8 mouse cellular contexts compared by ENCODE assay signal in the genomic region with DNA sequence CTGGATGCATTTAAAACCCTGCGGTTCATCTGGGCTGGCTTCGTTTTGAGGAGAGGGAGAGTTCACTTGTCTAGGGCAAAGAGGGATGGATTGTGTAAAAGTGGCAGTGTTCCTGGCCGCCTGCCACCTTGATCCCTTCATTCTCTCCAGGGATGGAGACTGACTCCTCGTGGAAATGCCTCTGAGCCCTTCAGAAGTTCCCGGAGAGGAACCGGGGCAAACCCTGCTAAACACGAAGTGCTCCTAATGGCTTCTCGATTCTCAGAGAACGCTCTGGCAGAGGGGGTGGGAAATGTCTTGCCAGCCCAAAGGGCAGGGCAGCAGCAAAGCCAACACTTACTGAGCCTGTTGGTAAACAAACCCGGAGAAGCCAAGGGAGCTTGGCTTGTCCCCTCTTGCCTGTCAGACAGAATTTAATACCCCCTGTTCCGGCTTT.
DNase-seq lines count a peak whose midpoint lies in the region; ATAC-seq lines count a peak whose summit lies in the region.
"Had no signal": no experiment of that assay in that cellular context is flagged by ENCODE, and none has a peak within 500 bp of the region (broad histone marks: within the 10 kb centered on the region; RNA-seq: fewer than 3 reads in every experiment).

No protein-coding gene starts in this region.

- no peak overlapping the region for H3K4me3 ChIP-seq in embryonic facial prominence, embryonic 13.5 days
- H3K4me3 ChIP-seq in kidney, embryonic 15.5 days (replicated peaks): no peak overlapping the region
- no peak overlapping the region for H3K4me3 ChIP-seq in midbrain, embryonic 14.5 days (replicated peaks; ENCODE audit: low read depth, low read length)
- H3K4me3 ChIP-seq: lung, embryonic 15.5 days had no signal

- peak; percentile 39 for DNase-seq in layer of hippocampus, adult 11-12 months (ENCODE audit: low spot score)
- DNase-seq in layer of hippocampus, adult 9-11 months: no peak
- peak; percentile 58 for DNase-seq in midbrain, embryonic 14.5 days
- no peak for DNase-seq in frontal cortex, postnatal 10 days (ENCODE audit: low spot score in 2 of 2)
- no peak for DNase-seq in layer of hippocampus, adult 18-20 months (ENCODE audit: low spot score in 2 of 2)

- peaks cover 43% of the 10 kb centered on the region for H3K4me1 ChIP-seq in embryonic facial prominence, embryonic 13.5 days
- H3K4me1 ChIP-seq in kidney, embryonic 15.5 days: peaks cover 35% of the 10 kb centered on the region
- H3K4me1 ChIP-seq in midbrain, embryonic 14.5 days (ENCODE audit: control insufficient read depth, insufficient read depth, low read length): 0 out of 2 replicates have a peak, but pooled peaks cover 7% of the 10 kb centered on the region

- peak overlapping the region; percentile 44; the same call in 1 of the 2 replicates for H3K9ac ChIP-seq in embryonic facial prominence, embryonic 13.5 days
- H3K9ac ChIP-seq in kidney, embryonic 15.5 days: 0 out of 2 replicates have a peak overlapping the region, but pooled peaks have one; percentile 21
- no peak overlapping the region for H3K9ac ChIP-seq in midbrain, embryonic 14.5 days (replicated peaks; ENCODE audit: low read length)
- H3K9ac ChIP-seq: lung, embryonic 15.5 days had no signal

- no peaks in the 10 kb centered on the region for H3K36me3 ChIP-seq in embryonic facial prominence, embryonic 13.5 days
- H3K36me3 ChIP-seq in kidney, embryonic 15.5 days: no peaks in the 10 kb centered on the region
- no peaks in the 10 kb centered on the region for H3K36me3 ChIP-seq in midbrain, embryonic 14.5 days (ENCODE audit: control insufficient read depth, insufficient read depth, low read length)
- H3K36me3 ChIP-seq: lung, embryonic 15.5 days had no signal

- no peaks in the 10 kb centered on the region for H3K9me3 ChIP-seq in embryonic facial prominence, embryonic 13.5 days
- no peaks in the 10 kb centered on the region for H3K9me3 ChIP-seq in kidney, embryonic 15.5 days (replicated peaks)
- H3K9me3 ChIP-seq in midbrain, embryonic 14.5 days (ENCODE audit: control insufficient read depth, low read length): no peaks in the 10 kb centered on the region
- H3K9me3 ChIP-seq: lung, embryonic 15.5 days had no signal

- ATAC-seq in embryonic facial prominence, embryonic 13.5 days (ENCODE audit: insufficient number of reproducible peaks, insufficient read depth, low FRiP score, low TSS enrichment, low read depth): no peak
- no peak for ATAC-seq in kidney, embryonic 15.5 days (replicated peaks; ENCODE audit: low FRiP score)
- ATAC-seq in midbrain, embryonic 14.5 days (ENCODE audit: low FRiP score, low TSS enrichment): no peak

- peak overlapping the region; percentile 52 for H3K27ac ChIP-seq in embryonic facial prominence, embryonic 13.5 days
- H3K27ac ChIP-seq in kidney, embryonic 15.5 days: no peak overlapping the region
- H3K27ac ChIP-seq in midbrain, embryonic 14.5 days (replicated peaks; ENCODE audit: low read depth, low read length): no peak overlapping the region
- H3K27ac ChIP-seq: lung, embryonic 15.5 days had no signal

- 10% methylated on average over 11 of the region's 11 CpGs for WGBS in embryonic facial prominence, embryonic 13.5 days
- 14% methylated on average over 11 of the region's 11 CpGs for WGBS in kidney, embryonic 15.5 days
- WGBS in midbrain, embryonic 14.5 days: 46% methylated on average over 11 of the region's 11 CpGs

- no peaks in the 10 kb centered on the region for H3K27me3 ChIP-seq in embryonic facial prominence, embryonic 13.5 days
- H3K27me3 ChIP-seq in kidney, embryonic 15.5 days: no peaks in the 10 kb centered on the region
- H3K27me3 ChIP-seq in midbrain, embryonic 14.5 days (ENCODE audit: control insufficient read depth, insufficient read depth, low read length): no peaks in the 10 kb centered on the region
- H3K27me3 ChIP-seq: lung, embryonic 15.5 days had no signal

- H3K4me2 ChIP-seq in embryonic facial prominence, embryonic 13.5 days: peak overlapping the region; percentile 19; the same call in 1 of the 2 replicates
- H3K4me2 ChIP-seq in kidney, embryonic 15.5 days: no peak overlapping the region
- no peak overlapping the region for H3K4me2 ChIP-seq in midbrain, embryonic 14.5 days (ENCODE audit: low read length)
- H3K4me2 ChIP-seq: lung, embryonic 15.5 days had no signal

Comparison
In these comparisons a context has a peak if more than half of its experiments do, and no peak if none do; other contexts are left out.
1. DNase-seq: peak in layer of hippocampus, adult 11-12 months (single experiment) and midbrain, embryonic 14.5 days (single experiment); none in layer of hippocampus, adult 9-11 months (single experiment), frontal cortex, postnatal 10 days (0 of 2) and layer of hippocampus, adult 18-20 months (0 of 2).